Mouse (Mus musculus) adrenal gland, postnatal 36 days (tissue): ENCODE measurements around the gene Coq5. TPM values are rescaled to one million over a fixed set of nuclear protein-coding genes. Genes with fewer than 3 reads are reported as not detected.

Experiments used
- DNase-seq, 2 experiments: peaks; one replicate each; pipeline ENCODE4 v3.0.0; 2021; ENCODE audit warnings: mixed read lengths in 1 of 2
- total RNA-seq, 2 experiments: library from RNA; stranded (reverse); gene quantifications; 2 replicates each; pipeline ENCODE4 v1.2.3; 2021

Coq5 gene
- total RNA-seq, 2 experiments from 2014 or later = 54.2 to 61.9 TPM

- no peak for DNase-seq
These were observed 32.9 kb downstream of the Coq5 start for GRCm38 (mm10) chr5:115312354-115312753.

- no peak for DNase-seq
These were observed 33.6 kb downstream of the Coq5 start for GRCm38 (mm10) chr5:115312816-115313667.

- DNase-seq = no peak
These were observed 34.1 kb downstream of the Coq5 start for GRCm38 (mm10) chr5:115313668-115313943.

- no peak for DNase-seq
These were observed 37.6 kb downstream of the Coq5 start for GRCm38 (mm10) chr5:115316968-115317644.

- DNase-seq = no peak
These were observed 38.3 kb downstream of the Coq5 start for GRCm38 (mm10) chr5:115317645-115318328.

GRCm38 (mm10) chr5:115319004-115319940, 39.8 kb downstream of the Coq5 start:
- DNase-seq = peak; percentile 84

- no peak for DNase-seq
These were observed 46.9 kb downstream of the Coq5 start for GRCm38 (mm10) chr5:115326256-115326831.

- peak; percentile 98 for DNase-seq
These were observed 47.6 kb downstream of the Coq5 start, which contains the start of gene Srsf9 for GRCm38 (mm10) chr5:115326875-115327609. Gene Srsf9 (plus strand): TSS chr5:115327177.

GRCm38 (mm10) chr5:115327610-115328548, 48.4 kb downstream of the Coq5 start:
- DNase-seq = peak; percentile 21 to 43

- DNase-seq = no peak
These were observed 51.5 kb downstream of the Coq5 start for GRCm38 (mm10) chr5:115330955-115331354.

- DNase-seq = no peak
These were observed 54.2 kb downstream of the Coq5 start for GRCm38 (mm10) chr5:115333626-115334025.

GRCm38 (mm10) chr5:115340007-115340406, 60.5 kb downstream of the Coq5 start:
- no peak for DNase-seq

- DNase-seq = peak; percentile 92 to 93
These were observed 61.3 kb downstream of the Coq5 start, which contains the start of the genes Gatc and Triap1 for GRCm38 (mm10) chr5:115340577-115341313. Gene Gatc (minus strand): TSS chr5:115341178. Gene Triap1 (plus strand): TSS chr5:115341225.

- DNase-seq = no peak
These were observed 62.1 kb downstream of the Coq5 start for GRCm38 (mm10) chr5:115341314-115342165.
